Mouse (Mus musculus) liver, adult 2 months (tissue): Measurements from ENCODE around the gene Cmtm7.

Source experiments
- CTCF ChIP-seq: fragments of 200-500 bp; IDR thresholded peaks from 2 replicates; pipeline ENCODE4 v1.5.1; 2011; ENCODE audit warnings: low read depth, low read length, control low read depth
- POLR2A ChIP-seq: fragments of 200-500 bp; IDR thresholded peaks from 2 replicates; pipeline ENCODE4 v1.6.1; 2011; ENCODE audit warnings: low read length, control low read depth; ENCODE audit not compliant: insufficient read depth; ENCODE audit errors: extremely low read depth

- no peak for TF ChIP-seq CTCF
- TF ChIP-seq POLR2A: no peak
Observed at GRCm38 (mm10) chr9:114808671-114809070, 27.0 kb upstream of the Cmtm7 start.
